Mouse (Mus musculus) layer of hippocampus, adult 9-11 months (tissue): ENCODE measurements at regions not wholly inside any gene's neighbourhood (a gene's known extent, or its start where the extent isn't known, plus 50 kb on each side); places are given as distances from the start of the nearest gene placed in this dataset.
A peak's percentile ranks its signal among the peaks of the same experiment; 100 is the strongest.
"Not testable (repeated sequence)": the region's sequence is repeated elsewhere in the genome, so short reads cannot be mapped to it uniquely, and the experiment has no call there.

ENCODE experiments used
- DNase-seq: peaks from one replicate; pipeline ENCODE4 v3.0.0; 2022

DNA sequence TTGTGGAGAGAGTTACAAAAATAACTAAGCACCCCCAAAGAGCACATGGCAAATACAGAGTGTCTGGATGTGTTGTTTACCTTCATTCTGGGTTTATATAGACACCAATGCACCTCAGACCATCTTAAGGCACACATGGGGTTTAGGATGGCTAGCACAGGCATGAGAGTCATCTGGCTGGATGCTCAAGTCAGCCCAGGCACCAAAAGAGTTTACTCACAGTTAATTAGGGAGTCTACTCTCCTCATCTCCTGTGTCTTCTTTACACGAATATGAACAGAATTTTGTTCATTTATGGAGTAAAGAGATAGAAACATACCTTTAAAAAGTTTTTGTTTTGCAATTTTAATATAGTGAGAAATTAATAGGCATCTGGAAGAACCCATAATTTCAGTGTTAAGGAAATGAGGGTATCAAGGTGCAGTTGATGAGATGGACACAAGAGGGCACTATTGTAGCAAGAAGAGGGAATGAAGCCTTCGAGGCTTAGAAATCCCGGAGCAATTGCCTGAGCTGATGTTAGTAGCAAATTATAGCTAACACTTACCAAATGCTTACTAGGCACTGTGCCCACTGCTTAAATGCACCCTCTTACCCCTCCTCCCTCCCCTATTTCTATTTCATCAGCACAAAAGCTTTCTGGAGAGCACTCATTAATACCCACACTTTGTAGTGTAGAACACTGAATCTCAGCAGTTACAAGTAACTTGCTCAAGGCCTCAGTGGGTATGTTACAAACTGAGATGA is 174.6 kb downstream of the Eepd1 start:
- DNase-seq: peak; percentile 45

DNA sequence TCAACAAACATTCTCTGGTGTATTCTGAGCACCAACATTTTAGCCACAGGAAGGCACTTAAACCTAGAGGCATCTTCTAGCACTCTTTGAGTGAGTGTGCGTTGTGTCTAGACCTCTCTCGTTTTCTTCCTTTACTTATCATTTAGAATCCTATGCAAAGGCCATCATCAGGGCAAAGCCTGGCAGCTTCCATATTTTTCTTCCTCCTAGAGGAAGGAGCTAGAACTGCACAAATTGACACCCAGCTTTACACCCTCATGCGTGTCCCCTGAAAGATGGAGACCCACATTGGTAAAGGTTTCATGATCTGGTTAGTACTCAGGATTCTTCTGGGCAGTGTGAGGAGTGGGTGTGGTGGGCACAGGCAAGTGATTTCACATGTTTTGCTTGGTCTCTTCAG is 175.2 kb downstream of the Eepd1 start:
- DNase-seq: no peak

DNA sequence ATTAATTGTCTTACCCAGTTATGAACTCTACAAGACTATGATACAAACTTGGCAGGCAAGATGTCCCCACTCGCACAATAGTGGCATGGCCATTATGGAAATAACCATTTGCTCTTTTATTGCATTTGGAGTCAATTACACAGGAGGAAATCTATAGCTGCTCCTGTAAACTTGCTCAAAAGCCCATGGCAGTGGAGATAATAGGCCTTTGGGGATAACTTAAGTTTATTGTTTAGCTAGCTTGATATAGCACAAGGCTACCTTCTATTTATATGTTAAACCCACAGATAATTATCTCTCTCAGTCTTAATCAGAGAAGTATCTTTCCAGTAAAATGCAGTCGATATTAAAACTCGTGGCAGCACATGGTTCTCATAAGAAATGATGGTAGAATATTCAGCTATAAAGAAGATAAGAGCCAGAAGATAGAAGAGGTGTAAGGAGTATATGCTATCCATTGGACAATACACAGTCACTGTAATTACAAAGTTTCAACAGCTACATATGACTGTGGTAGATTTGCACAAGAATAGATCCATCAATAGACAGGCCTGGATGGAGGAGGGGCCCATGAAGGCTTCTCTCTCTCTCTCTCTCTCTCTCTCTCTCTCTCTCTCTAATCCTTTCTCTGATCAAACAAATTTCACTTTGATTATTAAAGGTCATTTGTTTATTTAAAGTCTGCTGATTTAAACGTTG is 202.4 kb downstream of the Eepd1 start:
- DNase-seq: no peak

DNA sequence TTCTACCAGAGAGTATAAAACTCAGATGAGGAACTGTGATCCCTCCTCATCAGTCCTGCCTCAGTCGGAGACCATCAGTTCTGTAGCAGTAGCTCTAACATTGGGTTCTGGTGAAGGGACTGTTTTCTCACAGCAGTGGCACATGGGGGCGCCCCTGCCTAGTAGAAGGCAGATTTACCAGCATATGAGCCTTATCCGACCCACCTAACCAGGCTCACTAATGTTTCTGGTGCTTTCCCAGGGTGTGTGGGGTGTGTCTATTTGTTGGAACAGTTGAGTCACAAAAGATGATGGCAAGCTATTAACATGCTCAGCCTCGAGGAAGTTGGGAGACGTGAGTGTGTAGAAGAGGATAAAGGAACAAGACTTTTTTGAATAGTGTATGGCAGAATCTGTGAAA is 212.3 kb downstream of the Eepd1 start:
- DNase-seq: peak; percentile 27

DNA sequence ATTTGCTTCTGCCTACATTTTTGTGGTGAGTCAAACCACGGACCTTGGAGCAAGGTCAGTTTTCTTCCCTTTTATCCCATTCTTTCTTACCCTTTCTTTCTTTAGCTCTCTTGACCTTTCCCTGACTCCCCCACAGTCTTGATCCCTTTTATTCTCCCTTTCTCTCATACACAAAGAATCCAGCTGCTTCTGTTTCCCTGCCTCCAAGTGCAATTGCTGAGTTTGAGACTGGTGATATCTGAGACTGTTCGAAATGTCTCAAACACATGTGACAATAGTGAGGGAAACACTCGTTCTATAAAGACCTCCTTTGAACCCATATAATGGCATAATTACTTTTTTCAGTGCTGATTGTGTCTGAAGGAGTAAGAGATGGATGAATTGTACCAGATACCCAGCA is 213.7 kb downstream of the Eepd1 start:
- no peak for DNase-seq

DNA sequence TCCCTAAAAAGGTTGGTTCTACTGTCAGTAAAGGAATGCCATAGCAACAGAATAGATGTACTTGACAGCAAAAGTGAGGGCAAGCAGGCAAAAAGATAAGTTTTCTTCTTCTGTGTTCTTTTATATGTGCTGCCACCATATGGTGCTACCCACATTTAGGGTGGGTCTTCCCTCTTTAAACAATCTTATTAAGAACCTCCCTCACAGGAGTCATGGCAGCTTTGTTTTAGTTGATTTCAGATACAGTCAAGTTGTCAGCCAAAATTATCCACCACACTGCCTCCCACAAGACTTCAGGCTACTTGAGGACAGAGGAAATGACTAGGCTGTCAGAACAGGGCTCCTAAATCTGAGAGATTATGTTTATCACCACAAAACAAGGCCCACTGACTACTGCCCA is 232.3 kb downstream of the Eepd1 start:
- DNase-seq: peak; percentile 24

DNA sequence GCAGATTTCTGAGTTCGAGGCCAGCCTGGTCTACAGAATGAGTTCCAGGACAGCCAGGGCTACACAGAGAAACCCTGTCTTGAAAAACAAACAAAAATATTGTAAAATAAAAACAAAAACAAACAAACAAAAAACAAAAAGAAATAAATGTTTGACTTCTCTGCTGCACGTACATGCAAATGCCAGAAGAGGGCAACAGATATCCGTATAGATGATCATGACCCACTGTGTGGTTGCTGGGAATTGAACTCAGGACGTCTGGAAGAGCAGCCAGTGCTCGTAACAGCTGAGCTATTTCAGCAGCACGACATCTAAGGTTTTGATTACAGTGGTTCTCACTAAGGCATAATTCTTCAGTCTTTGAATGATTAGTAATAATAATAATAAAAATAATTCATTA is 262.8 kb downstream of the Eepd1 start:
- DNase-seq: no peak

DNA sequence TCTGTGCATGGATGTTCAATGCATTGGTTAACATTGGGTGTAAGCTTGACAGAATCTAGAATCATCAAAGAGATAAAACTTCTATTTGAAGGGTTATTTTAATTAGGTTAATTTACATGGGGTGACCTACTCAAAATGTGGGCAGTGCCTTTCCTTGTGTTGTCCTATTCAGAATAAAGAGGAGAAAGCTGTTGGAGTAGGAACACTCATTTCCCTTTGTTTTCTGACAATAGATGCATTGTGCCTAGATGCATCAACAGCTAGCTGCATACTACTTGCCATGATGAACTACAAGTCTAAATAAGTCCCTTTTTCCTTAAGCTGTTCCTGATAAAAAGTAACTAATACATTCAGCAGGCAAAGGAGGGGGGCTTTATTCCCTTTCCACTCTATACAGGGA is 269.8 kb downstream of the Eepd1 start:
- DNase-seq: no peak

DNA sequence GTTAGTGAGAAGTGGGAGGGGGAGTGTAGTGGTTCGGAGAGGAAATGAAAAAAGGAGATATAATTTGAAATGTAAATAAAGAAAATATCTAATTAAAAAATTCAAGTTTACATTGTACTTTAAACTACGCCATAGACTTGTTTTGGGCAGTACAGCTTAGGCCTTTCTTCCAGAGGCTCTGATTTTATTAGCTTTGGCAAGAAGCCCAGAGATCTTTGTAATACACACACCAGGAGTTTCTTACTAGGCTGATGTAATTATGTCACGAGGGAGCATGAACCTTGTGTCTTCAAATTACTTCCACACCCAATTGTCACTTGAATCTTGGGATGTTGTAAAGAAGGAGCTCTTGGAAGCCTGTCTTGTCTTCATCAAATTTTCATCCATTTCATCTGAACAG is 292.6 kb downstream of the Eepd1 start:
- DNase-seq: no peak

DNA sequence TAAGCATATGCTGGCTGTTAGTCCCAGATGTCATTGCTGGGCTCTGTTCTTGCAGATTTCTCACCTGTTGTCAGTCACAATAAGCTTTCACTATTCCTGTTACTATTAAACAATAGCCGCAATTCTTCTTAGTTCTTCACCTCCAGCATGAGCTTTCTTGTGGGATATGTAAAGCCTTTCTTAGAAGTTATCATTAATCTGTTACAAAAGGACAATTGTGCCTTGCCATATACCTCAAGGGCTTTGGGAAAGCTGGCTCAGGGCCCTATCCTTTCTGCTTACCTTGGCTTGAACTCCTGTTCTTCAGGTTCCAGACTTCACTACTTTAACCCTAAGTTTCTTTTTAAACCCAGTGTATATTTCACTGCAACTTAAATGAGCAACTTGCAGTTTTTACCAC is 301.3 kb downstream of the Eepd1 start:
- DNase-seq: no peak

DNA sequence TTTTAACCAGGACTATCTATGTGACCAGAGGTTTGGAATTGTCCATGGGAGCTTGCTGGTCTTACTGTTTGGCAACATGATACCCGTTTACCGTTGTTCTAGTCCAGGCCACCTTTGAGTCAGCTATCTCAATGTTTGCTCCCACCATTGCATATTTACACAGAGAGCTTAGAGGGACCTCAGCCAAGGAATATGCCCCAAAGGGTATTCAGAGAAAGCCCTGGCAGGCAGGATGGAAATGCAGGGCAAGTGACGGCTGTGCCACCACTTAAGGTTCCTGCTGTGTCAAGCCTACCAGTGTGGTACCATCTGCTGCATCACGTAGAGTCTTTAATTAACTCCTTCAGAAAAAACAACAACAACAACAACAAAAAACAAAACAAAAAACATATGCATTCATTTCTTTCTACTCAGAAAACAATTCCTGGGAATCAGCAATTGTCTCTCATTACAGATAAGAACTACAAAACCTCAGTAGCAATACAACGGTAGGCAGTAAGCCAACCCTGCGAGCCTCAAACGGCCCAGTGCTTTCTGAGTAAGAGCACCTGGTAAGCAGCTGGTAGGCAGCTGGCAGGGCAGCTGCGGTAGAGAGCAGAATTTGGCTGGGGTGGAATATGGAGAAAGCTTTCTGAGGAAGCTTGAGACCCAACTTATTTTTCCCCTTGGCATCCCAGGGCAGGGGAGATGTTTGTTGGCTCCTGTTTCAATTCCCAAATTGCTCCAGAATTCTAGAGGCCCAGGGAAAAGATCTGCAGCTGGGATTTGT is 314.0 kb downstream of the Eepd1 start:
- no peak for DNase-seq

DNA sequence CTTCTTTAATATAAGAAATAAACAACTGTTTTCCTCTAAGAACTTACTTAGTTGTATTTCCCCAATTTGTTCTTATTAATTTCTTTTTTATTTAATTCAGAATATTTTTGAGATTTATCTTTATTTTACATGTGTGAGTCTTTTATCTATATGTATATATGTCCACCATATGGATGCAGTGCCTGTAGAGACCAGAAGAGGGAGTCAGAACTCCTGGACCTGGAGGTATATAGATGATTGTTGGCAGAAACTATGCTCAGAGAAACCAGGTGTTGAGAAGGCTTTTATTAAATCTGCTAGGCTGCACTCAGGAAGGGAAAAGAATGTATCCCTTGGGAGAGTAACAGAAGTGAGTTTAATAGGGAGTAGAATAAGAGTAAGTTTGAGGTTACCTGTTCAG is 328.2 kb downstream of the Eepd1 start:
- no peak for DNase-seq

DNA sequence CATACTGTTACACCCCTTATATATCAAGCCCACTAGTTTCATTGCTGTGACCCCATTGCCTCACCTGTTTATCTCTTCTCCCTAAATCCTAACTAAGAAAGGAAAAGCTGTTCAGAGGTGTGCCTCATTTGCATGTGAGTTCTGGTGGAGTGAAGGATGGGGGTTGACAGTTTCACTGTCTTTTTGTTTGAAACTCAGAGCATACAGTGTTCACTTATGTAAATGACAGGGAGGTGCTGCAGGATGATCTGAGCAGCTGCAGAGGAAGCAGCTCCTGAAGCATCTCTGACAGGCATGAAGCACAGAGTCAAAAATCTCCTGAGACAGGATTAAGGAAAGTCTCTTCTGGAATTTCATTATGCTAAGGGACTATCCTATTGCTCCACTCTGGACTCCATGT is 351.9 kb downstream of the Eepd1 start:
- DNase-seq: no peak

DNA sequence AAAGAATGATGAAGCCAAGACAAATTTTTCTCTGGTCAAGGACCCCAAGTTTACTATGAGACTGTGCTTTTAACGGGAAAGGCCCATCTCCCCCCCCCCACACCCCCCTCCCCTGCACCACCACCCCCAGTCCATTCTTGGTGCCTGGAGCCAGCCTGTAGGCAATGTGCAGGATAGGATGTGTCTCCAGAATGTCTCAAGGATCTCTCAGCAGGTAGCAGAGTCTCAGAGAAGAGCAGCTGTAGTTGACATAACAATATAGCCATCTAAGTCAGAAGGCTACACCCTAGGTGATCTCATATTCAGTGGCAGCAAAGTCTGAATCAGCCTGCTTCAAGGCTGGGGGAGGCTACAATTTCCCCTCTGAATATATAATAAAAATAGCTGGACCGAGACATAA is 368.6 kb downstream of the Eepd1 start:
- not testable (repeated sequence) for DNase-seq

DNA sequence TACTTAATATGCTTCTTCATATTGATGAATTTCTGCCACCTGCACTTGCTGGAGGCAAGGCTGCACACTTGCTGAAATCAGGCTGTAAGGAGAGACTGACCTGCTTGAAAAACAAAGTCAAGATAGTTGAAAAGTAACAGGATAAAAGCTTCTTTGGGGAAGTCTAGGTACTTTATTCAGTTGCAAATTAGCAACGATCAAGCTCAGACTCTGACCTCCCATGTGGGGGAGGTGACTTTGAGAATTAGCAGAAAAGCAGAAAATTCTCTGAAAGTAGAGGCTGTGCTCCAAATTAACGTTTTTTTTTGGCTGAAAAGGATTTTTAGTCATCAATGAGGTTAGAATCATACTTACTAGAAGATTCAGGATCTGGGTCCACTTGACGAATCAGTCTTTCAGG is 369.3 kb downstream of the Eepd1 start:
- not testable (repeated sequence) for DNase-seq

DNA sequence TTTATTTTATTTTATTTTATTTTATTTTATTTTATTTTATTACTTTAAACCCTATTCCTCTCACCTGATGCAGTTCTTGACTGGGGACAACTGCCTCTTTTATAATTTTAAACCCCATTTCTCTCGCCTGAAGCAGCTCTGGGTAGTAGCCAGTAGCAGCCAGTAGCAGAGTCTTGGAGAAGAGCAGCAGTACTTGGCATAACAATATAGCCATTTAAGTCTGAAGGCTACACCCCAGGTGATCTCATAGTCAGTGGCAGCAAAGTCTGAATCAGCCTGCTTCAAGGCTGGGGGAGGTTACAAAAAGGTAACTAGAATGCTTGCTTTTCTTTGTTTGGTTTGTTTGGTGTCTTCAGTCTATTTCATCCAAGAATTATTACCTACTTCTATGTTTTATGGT is 373.2 kb downstream of the Eepd1 start:
- no peak for DNase-seq

DNA sequence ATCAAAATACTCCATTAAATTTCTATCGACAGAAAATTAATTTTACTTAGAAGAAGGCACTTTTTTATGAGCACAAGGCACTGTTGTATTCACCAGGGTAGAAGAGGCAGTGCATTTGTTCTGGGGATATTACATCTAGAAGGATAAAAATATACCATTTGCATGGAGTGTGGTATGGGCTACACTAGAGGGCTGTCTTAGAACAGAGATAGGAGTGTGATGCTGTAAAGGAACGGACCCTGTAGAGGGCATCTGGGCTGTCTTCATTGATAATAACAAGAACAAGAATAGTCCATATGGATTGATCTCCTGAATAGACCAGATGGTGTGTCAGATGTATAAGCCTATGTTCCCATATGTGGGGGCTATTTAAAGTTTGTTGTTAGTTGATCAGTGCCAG is 388.9 kb downstream of the Eepd1 start:
- no peak for DNase-seq

DNA sequence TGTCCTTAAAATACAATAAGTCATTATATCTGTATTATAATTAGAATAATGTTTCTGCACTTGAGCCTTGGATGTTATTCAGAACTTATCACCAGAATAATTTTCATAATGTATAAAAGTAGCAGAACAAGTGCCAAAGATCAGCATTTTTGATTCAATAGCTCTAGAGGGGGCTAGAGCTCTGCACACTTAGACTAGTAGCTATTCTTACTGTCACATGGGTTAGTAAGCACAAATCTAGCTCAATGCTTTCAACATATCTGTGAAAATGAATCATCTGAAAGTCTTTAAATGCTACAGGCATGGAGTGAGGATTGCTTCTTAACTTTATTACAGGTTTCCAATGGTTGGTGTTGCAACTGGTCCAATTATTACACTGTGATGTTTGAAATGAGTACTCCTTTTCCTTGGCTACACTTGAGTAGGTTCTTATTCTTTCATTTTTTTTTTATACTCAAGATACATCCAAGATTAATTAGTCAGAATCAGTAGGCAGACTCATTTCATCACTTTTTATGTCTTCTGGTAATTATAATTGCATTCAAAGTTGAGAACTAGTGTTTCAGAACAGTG is 415.1 kb downstream of the Eepd1 start:
- DNase-seq: peak; percentile 10
